Mouse (Mus musculus) spleen, postnatal 4 days (tissue): ENCODE measurements at regions not wholly inside any gene's neighbourhood (a gene's known extent, or its start where the extent isn't known, plus 50 kb on each side); places are given as distances from the start of the nearest gene placed in this dataset.

Source experiments
- DNase-seq, 2 experiments: peaks; one replicate each; pipeline ENCODE4 v3.0.0; 2022; ENCODE audit warnings: low spot score in 2 of 2

DNA sequence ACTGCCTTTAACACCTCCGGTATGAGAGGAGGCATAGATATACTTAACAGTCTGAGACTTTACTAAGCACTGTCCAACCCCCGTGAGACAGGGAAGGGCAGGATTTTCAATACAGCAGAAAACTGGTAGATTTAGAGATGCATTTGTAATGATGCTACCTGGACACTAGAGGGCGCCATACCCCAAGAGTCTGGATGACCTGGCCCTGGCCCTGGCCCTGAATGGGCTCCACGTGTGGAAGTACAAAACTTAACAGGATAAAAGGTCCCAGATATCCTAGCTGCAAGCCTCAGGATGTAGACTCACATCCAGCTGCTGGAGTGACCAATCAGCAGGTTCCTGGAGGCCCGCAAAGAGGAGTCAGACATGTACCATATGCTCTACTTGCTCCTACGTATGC lies 393.3 kb downstream of the Sox9 start:
- DNase-seq, result peak in 1 of 2 experiments; percentile 78

DNA sequence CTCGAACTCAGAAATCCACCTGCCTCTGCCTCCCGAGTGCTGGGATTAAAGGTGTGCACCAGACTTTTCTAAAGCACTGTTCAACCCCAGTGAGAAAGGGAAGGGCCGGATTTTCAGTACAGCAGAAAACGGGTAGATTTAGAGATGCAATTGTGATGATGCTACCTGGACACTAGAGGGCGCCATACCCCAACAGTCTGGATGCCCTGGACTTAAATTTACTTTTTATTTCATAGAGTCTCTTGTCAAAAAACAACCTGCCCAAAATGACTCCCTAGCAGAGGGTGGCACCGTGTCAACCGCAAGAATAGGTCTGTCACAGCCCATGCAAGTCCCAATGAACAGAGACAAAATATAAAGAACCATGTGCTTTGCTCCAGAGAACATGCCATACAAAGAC lies 394.2 kb downstream of the Sox9 start:
- peak in 1 of 2 experiments; percentile 73 for DNase-seq

DNA sequence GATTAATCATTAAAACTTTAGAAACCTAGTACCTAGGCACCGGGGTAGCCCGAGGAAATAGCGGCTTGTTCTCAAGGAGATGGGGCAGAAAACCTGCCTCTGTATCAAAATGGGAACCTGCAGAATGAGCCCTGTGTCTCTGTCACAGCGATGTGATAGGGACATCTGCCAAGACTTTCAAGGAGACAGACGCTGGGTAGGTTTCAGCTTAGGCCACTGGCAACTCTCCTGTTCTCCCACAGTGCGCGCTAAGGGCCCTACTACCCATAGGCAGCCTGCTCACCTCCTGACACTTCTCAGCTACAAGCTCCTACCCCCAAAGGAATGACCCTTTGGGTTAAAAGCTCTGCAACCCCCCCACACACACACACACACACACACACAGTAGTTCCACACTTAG lies 396.4 kb downstream of the Sox9 start:
- no peak for DNase-seq

- no peak for DNase-seq
These were observed 398.0 kb downstream of the Sox9 start for GRCm38 (mm10) chr11:113180008-113180407.

GRCm38 (mm10) chr11:113182083-113182861 lies 400.2 kb downstream of the Sox9 start:
- no peak for DNase-seq

DNA sequence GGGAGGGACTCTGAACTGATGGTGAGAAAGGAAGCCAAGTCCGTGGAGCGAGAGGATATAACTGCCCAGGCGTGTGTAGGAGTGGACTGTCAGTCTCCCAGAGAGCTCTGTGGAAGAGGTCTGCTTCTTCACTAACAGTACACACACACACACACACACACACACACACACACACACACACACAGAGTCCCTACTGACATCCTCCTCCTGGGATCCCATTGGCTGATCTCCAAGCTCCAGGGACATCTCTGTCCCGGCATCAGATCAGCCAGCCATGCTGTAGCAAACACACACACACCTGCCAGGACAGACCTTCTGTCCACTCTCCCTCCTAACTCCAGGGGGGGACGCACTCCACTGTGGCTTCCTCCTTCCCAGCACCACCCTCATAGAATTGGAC lies 401.5 kb downstream of the Sox9 start:
- DNase-seq, result no peak

GRCm38 (mm10) chr11:113184095-113184494 lies 402.1 kb downstream of the Sox9 start:
- no peak for DNase-seq

- DNase-seq, result no peak
These were observed 405.4 kb downstream of the Sox9 start for GRCm38 (mm10) chr11:113187407-113187806.

DNA sequence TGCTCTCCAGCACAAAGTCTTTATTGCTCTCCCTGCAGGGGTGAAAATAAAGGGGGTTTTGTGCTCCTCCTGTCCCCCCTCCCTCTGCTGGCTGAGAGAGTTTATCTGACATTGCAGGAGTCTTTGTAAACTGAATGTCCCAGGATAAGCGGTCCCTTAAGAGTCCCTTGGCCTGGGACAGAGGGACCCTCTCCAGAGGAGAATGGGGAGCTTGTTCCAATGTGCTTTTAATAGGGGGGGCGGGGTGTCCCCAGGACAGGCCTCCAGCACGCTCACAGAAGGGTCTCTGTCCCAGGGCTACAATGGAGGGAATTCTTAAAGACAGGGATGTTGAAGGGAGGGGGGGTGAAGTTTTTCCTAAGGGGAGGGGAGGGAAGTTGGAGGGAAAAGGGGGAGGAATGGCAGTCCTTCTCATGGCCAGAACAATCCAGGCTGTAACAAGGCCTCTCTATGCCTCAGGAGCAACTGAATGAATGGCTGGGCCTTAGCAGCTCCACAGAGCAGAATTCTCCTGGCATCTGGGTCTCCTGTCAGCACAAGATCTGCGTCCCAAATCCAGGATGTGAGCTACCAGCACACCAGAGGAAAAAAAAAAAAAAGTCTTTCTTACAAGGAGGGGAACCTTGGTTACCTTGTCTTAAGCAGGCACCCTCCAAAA lies 406.4 kb downstream of the Sox9 start:
- DNase-seq, result no peak

- DNase-seq, result no peak
These were observed 408.0 kb downstream of the Sox9 start for GRCm38 (mm10) chr11:113190006-113190405.

DNA sequence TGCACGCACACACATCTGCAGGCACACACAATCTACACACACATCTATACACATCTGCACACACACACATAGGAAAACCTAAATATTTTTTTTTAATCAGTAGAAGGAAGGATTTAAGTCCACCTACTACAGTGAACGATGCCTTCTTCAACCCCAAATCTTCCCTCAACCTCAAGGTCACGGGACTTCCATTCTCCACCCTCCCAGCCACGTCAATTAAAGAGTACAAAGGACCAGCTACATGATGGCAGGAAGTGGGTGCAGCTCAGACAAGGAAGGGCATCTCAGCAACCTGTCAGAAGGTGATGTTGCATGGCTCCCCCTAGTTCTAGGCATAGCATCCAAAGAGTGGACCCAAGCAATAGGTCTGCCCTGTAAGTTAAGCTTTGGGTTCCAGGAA lies 408.5 kb downstream of the Sox9 start:
- no peak for DNase-seq

DNA sequence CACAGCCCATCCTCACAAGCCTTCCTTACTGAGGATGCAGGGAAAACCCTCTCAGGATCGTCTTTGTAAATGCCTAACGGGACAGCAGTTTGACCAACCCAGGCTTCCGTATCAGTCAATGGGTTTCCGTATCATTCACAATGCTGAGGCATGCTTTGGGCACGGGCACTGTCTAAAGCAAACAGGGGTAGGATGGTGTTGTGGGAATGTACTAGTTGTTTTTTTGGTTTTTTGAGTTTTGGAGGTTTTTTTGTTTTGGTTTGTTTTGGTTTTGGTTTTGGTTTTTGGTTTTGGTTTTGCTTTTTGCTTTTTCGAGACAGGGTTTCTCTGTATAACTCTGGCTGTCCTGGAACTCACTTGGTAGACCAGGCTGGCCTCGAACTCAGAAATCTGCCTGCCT lies 409.0 kb downstream of the Sox9 start:
- no peak for DNase-seq

DNA sequence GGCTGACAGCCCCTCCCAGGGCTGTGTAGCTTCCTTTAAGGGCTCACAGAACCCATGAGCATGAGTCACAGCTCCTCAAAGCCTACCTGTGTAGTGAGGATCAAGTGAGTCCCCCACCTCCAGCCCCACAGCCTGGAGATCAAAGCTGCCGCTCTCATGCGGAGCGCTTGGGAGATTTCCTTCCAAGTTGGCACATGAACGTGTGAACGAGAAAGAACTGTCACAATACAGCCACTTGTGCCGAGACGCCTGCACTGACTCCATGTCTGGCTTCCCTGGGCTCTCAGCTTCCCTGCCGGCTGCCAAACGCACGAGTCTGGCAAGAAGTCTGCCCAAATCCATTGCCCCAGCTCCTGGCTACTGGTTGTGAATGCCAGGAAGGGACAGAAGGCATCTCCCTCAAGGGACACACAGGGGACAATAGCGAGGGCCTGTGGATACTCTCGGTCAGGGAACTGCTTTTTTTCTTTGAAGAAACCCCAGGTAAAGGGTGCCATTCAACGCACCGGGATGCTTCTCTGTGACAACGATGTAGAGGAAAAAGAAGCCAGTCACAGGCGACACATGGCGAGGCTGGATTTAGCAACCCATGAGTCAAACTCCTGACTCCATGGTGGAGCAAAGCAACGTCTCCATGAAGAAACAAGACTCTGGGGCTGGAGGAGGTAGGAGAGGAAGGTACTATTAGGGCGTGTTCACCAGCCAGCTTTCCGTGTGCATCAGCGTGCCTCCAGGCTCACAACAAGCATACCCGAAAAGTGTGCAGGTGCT lies 410.2 kb downstream of the Sox9 start:
- no peak for DNase-seq

DNA sequence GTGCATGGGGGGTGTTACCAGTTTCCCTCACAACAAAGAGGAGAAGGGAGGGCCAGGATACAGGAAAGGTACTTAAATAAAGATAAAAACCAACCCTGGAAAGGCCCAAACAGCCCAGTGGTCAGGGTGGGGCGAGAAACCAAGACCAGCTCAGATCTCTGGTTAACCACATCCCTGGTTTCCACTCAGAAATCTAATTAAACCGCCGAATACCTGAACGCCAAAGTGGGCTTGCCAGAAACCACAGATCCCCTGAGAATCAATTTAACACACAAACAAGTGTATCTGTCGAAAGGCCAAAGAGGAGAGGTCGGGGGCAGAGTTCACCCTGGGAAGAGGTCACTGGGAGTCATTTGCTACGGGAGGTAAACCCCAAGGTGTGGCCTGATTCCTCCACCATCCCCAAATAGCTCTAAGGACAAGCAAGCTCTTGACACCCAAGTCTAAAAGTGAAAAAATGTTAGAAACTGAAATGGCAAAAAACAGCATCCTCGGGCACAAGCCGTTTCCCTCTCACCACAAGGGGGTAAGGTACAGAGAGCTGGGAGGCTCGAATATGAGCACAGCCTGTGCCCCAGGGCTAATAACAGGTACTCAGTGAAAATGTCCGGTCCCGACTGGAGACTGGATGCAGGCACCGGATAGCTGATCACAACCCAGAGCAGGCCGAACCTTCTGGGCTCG lies 412.3 kb downstream of the Sox9 start:
- DNase-seq, result peak in 1 of 2 experiments; percentile 52
